Mouse (Mus musculus) midbrain, embryonic 13.5 days (tissue): ENCODE results near the gene Stk11ip. TPM values are rescaled to one million over a fixed set of nuclear protein-coding genes. Genes with fewer than 3 reads are reported as not detected.
A peak's percentile ranks its signal among the peaks of the same experiment; 100 is the strongest.

Experiments used
- ATAC-seq: fragments of 200-750 bp; cut with Nextera tagmentation; 2 replicates; pipeline ENCODE4 v1.8.0; 2017; ENCODE audit warnings: mild to moderate bottlenecking, moderate TSS enrichment, moderate library complexity
- H3K27ac ChIP-seq: fragments of 300-500 bp; sonication (generic); 2 replicates; pipeline ENCODE4 v1.5.1; 2015; ENCODE audit warnings: inconsistent platforms, mild to moderate bottlenecking, moderate library complexity
- H3K27me3 ChIP-seq: fragments of 300-500 bp; sonication (generic); 2 replicates; pipeline ENCODE4 v1.6.1; 2015; ENCODE audit warnings: mild to moderate bottlenecking, inconsistent platforms
- H3K36me3 ChIP-seq: fragments of 300-500 bp; sonication (generic); 2 replicates; pipeline ENCODE4 v1.6.1; 2015; ENCODE audit warnings: mild to moderate bottlenecking, inconsistent platforms
- H3K4me1 ChIP-seq: fragments of 300-500 bp; sonication (generic); replicated peaks from 2 replicates; pipeline ENCODE4 v1.6.1; 2015; ENCODE audit warnings: inconsistent platforms
- H3K4me2 ChIP-seq: fragments of 300-500 bp; sonication (generic); replicated peaks from 2 replicates; pipeline ENCODE4 v1.6.1; 2015; ENCODE audit warnings: moderate library complexity, mild to moderate bottlenecking, inconsistent platforms
- H3K4me3 ChIP-seq: fragments of 300-500 bp; sonication (generic); replicated peaks from 2 replicates; pipeline ENCODE4 v1.5.1; 2015; ENCODE audit warnings: mild to moderate bottlenecking, inconsistent platforms
- H3K9ac ChIP-seq: fragments of 300-500 bp; sonication (generic); replicated peaks from 2 replicates; pipeline ENCODE4 v1.6.1; 2015; ENCODE audit warnings: mild to moderate bottlenecking, inconsistent platforms
- H3K9me3 ChIP-seq: fragments of 300-500 bp; sonication (generic); 2 replicates; pipeline ENCODE4 v1.6.1; 2016; ENCODE audit warnings: mild to moderate bottlenecking, inconsistent platforms
- WGBS: fragments of 180-500 bp; shearing (Covaris S2); methylation state at CpG from one replicate; pipeline ENCODE4 v1.1.7; 2015; 5-methylcytosine and 5-hydroxymethylcytosine counted together
- polyA plus RNA-seq: library from polyadenylated mRNA; unstranded; fragments of >200 nt; fragmentation: Nextera tagmentation; extraction: Ambion mirVana; gene quantifications from 2 replicates; pipeline ENCODE4 v1.2.1, GENCODE M21; 2015

Gene Stk11ip
- polyA plus RNA-seq, 1 experiment from 2014 or later, result 23.6 TPM

DNA sequence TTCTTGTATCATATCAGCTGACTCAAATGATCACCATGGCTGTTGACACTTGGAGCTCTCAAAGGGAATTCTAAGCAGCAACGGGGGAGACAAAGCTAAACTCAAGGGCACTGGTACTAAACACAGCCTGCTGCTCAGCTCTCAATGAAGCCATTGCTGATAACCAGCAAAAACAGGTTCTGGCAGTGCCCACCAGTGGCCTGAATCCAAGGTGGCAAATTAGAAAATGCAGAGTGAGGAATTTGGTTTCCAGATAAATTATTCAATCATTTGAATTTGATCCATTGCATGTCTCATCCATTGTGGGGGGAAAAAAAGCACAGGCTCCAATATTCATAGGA, 40.5 kb downstream of the Stk11ip start:
- peak overlapping the region; percentile 32; the same call in 1 of the 2 replicates for H3K27ac ChIP-seq
- H3K4me3 ChIP-seq, result no peak overlapping the region
- H3K27me3 ChIP-seq, result no peaks in the 10 kb centered on the region
- no peak overlapping the region for H3K9ac ChIP-seq
- H3K4me1 ChIP-seq, result peaks cover 21% of the 10 kb centered on the region
- no peak overlapping the region for H3K4me2 ChIP-seq
- peaks cover 17% of the 10 kb centered on the region for H3K36me3 ChIP-seq
- peaks cover 3% of the 10 kb centered on the region; the same call in 1 of the 2 replicates for H3K9me3 ChIP-seq
- ATAC-seq, result no peak
- WGBS, result 76% methylated on average over 1 of the region's 1 CpGs

GRCm38 (mm10) chr1:75564102-75564501, 42.8 kb downstream of the Stk11ip start:
- WGBS, result 88% methylated on average over 2 of the region's 2 CpGs
- ATAC-seq, result no peak

GRCm38 (mm10) chr1:75564916-75565315, 43.6 kb downstream of the Stk11ip start:
- Histone ChIP-seq H3K27me3 (no peaks in the 10 kb centered on the region), H3K4me1 (peaks cover 8% of the 10 kb centered on the region), H3K36me3 (no peaks in the 10 kb centered on the region), H3K4me2 (no peak overlapping the region), H3K9ac (no peak overlapping the region), H3K4me3 (no peak overlapping the region), H3K27ac (no peak overlapping the region), H3K9me3 (peaks cover 3% of the 10 kb centered on the region; the same call in 1 of the 2 replicates)
- no peak for ATAC-seq
- 67% methylated on average over 5 of the region's 5 CpGs for WGBS

More at GRCm38 (mm10) chr1:75564102-75564501, 42.8 kb downstream of the Stk11ip start:
- peaks cover 17% of the 10 kb centered on the region for H3K4me1 ChIP-seq
- no peaks in the 10 kb centered on the region for H3K27me3 ChIP-seq
- no peak overlapping the region for H3K4me3 ChIP-seq
- no peak overlapping the region for H3K27ac ChIP-seq
- H3K9ac ChIP-seq, result no peak overlapping the region
- H3K36me3 ChIP-seq, result no peaks in the 10 kb centered on the region
- peaks cover 3% of the 10 kb centered on the region; the same call in 1 of the 2 replicates for H3K9me3 ChIP-seq
- no peak overlapping the region for H3K4me2 ChIP-seq

- Histone ChIP-seq H3K9me3 (peaks cover 3% of the 10 kb centered on the region; the same call in 1 of the 2 replicates), H3K4me2 (no peak overlapping the region), H3K27me3 (no peaks in the 10 kb centered on the region), H3K27ac (no peak overlapping the region), H3K36me3 (no peaks in the 10 kb centered on the region), H3K4me1 (peaks cover 4% of the 10 kb centered on the region; the same call in 1 of the 2 replicates), H3K9ac (no peak overlapping the region), H3K4me3 (no peak overlapping the region)
- no peak for ATAC-seq
- 71% methylated on average over 9 of the region's 9 CpGs for WGBS
These were observed 44.3 kb downstream of the Stk11ip start for GRCm38 (mm10) chr1:75565616-75566015.

DNA sequence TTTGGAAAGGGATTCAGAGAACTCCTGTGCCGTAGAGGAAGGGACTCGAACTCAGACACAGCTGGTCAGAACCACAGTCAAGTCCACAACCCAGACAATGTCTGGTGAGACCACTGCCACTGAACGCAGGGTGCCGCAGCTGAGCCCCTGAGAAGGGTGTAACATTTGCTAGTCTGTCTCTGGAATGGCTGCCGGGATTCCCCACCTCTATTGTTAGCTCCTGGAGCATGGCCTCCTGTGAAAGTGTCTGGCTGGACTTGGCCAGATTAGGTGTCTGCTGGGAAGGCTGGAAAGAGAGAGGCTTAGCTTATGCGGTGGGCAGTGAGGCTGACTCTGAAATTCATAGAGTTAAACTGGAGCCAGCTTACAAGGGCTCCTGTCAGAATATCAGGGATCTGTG, 49.1 kb downstream of the Stk11ip start:
- H3K9me3 ChIP-seq, result no peaks in the 10 kb centered on the region
- H3K27ac ChIP-seq, result no peak overlapping the region
- H3K36me3 ChIP-seq, result no peaks in the 10 kb centered on the region
- H3K4me3 ChIP-seq, result no peak overlapping the region
- WGBS, result 60% methylated on average over 6 of the region's 6 CpGs
- no peak for ATAC-seq
- no peak overlapping the region for H3K9ac ChIP-seq
- no peaks in the 10 kb centered on the region for H3K27me3 ChIP-seq
- no peaks in the 10 kb centered on the region for H3K4me1 ChIP-seq
- no peak overlapping the region for H3K4me2 ChIP-seq

GRCm38 (mm10) chr1:75572776-75573175, 51.4 kb downstream of the Stk11ip start:
- 79% methylated on average over 6 of the region's 6 CpGs for WGBS
- no peaks in the 10 kb centered on the region for H3K4me1 ChIP-seq
- H3K9ac ChIP-seq, result no peak overlapping the region
- H3K9me3 ChIP-seq, result no peaks in the 10 kb centered on the region
- no peak for ATAC-seq
- no peaks in the 10 kb centered on the region for H3K36me3 ChIP-seq
- no peak overlapping the region for H3K4me2 ChIP-seq
- H3K4me3 ChIP-seq, result no peak overlapping the region
- H3K27me3 ChIP-seq, result no peaks in the 10 kb centered on the region
- H3K27ac ChIP-seq, result no peak overlapping the region

DNA sequence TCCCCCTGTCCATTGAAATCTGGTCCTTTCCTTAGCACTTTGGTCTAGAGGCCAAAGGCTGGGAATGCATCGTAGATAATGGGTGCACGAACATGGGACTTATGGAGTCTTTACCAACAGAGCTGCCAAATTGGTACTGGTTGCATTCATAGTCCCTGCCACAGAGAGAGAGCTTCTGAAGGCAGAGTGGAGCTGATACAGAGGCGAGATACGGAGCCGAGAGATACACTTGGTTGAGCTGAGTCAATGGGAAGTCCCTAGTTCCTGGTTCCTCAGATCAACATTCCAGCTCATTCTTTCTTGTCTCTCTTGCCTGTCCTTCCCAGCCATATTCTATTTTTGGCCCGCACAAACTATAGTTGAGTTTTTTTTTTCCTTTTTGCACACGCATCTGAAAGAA, 52.4 kb downstream of the Stk11ip start:
- 80% methylated on average over 7 of the region's 7 CpGs for WGBS
- no peak for ATAC-seq
- H3K4me1 ChIP-seq, result no peaks in the 10 kb centered on the region
- no peaks in the 10 kb centered on the region for H3K36me3 ChIP-seq
- H3K9ac ChIP-seq, result no peak overlapping the region
- no peaks in the 10 kb centered on the region for H3K9me3 ChIP-seq
- H3K4me2 ChIP-seq, result no peak overlapping the region
- no peak overlapping the region for H3K27ac ChIP-seq
- H3K4me3 ChIP-seq, result no peak overlapping the region
- H3K27me3 ChIP-seq, result no peaks in the 10 kb centered on the region

GRCm38 (mm10) chr1:75574476-75575310, 53.4 kb downstream of the Stk11ip start:
- Histone ChIP-seq H3K36me3 (no peaks in the 10 kb centered on the region), H3K4me2 (no peak overlapping the region), H3K4me3 (no peak overlapping the region), H3K27me3 (no peaks in the 10 kb centered on the region), H3K9ac (no peak overlapping the region), H3K9me3 (no peaks in the 10 kb centered on the region), H3K27ac (no peak overlapping the region), H3K4me1 (no peaks in the 10 kb centered on the region)
- WGBS, result 75% methylated on average over 17 of the region's 17 CpGs
- ATAC-seq, result no peak

- Histone ChIP-seq H3K27me3 (no peaks in the 10 kb centered on the region), H3K36me3 (no peaks in the 10 kb centered on the region), H3K4me2 (no peak overlapping the region), H3K9ac (no peak overlapping the region), H3K4me1 (peaks cover 7% of the 10 kb centered on the region; the same call in 1 of the 2 replicates), H3K9me3 (no peaks in the 10 kb centered on the region), H3K27ac (peak overlapping the region; percentile 82), H3K4me3 (no peak overlapping the region)
- 15% methylated on average over 7 of the region's 7 CpGs for WGBS
- peak; percentile 76 for ATAC-seq
These were observed 60.8 kb downstream of the Stk11ip start for GRCm38 (mm10) chr1:75581936-75582624.

GRCm38 (mm10) chr1:75582625-75582956, 61.3 kb downstream of the Stk11ip start:
- Histone ChIP-seq H3K9ac (no peak overlapping the region), H3K9me3 (no peaks in the 10 kb centered on the region), H3K36me3 (no peaks in the 10 kb centered on the region), H3K27ac (peak overlapping the region; percentile 82), H3K4me3 (no peak overlapping the region), H3K27me3 (no peaks in the 10 kb centered on the region), H3K4me2 (no peak overlapping the region), H3K4me1 (peaks cover 7% of the 10 kb centered on the region; the same call in 1 of the 2 replicates)
- 49% methylated on average over 5 of the region's 5 CpGs for WGBS
- ATAC-seq, result peak; percentile 76

- H3K4me3 ChIP-seq, result no peak overlapping the region
- no peak overlapping the region for H3K4me2 ChIP-seq
- peak overlapping the region; percentile 82 for H3K27ac ChIP-seq
- H3K9me3 ChIP-seq, result no peaks in the 10 kb centered on the region
- 73% methylated on average over 10 of the region's 10 CpGs for WGBS
- no peak overlapping the region for H3K9ac ChIP-seq
- no peaks in the 10 kb centered on the region for H3K27me3 ChIP-seq
- peaks cover 7% of the 10 kb centered on the region; the same call in 1 of the 2 replicates for H3K4me1 ChIP-seq
- no peaks in the 10 kb centered on the region for H3K36me3 ChIP-seq
- ATAC-seq, result no peak
These were observed 61.7 kb downstream of the Stk11ip start for GRCm38 (mm10) chr1:75583034-75583433.

GRCm38 (mm10) chr1:75586791-75587190, 65.5 kb downstream of the Stk11ip start:
- H3K27ac ChIP-seq, result no peak overlapping the region
- H3K27me3 ChIP-seq, result no peaks in the 10 kb centered on the region
- WGBS, result 91% methylated on average over 3 of the region's 3 CpGs

More at GRCm38 (mm10) chr1:75586791-75587190, 65.5 kb downstream of the Stk11ip start:
- Histone ChIP-seq H3K9me3 (no peaks in the 10 kb centered on the region), H3K9ac (no peak overlapping the region), H3K4me2 (no peak overlapping the region), H3K4me3 (no peak overlapping the region), H3K36me3 (no peaks in the 10 kb centered on the region), H3K4me1 (peaks cover 13% of the 10 kb centered on the region)
- no peak for ATAC-seq
